Mouse (Mus musculus): ENCODE data around the gene Fam189b.

Gene Fam189b

DNA sequence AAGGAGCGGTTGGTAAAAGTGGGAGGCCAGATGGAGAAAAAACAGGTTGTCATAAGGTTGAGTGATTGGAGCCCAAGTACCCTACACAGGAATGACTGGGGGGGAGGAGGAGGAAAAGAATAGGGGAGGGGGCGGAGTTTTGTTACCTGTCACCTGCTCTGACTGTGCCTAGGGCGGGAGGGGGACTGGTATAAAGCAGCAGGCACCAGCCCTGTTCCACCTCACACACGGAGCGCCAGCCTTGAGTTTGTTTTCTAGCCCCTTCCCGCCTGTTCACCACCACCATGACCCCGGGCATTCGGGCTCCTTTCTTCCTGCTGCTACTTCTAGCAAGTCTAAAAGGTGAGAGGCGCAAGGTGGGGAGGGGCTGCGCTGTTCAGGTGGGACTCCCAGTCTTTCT, 45.9 kb downstream of the Fam189b start, which contains the start of gene Muc1:
Muc1 (plus strand) TSS at position 222 of the 400 bp plus-strand sequence.
- DNase-seq (ENCODE audit: low read depth, low spot score): no peak

DNA sequence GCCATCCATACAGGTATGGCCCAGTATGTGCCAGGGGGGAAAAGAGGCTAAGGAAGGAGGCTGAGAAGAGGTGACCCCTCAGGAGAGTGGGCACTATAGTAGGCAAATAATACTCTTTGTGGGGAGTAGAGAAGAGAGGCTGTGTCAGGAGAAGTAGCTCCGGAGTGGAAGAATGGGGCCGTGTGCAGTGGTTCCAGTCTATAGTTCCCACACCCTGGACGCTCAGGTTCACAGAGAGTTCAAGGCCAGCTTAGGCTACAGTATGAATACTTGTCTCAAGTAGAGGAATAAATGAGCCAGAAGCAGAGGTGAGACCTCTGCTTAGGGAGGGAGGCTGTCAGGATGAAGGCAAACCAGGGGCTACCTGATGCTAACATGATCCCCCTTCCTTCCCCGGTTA, 46.3 kb downstream of the Fam189b start:
- no peak for DNase-seq (ENCODE audit: low read depth, low spot score)

- no peak for DNase-seq (ENCODE audit: low read depth, low spot score)
These were observed 47.6 kb downstream of the Fam189b start for GRCm38 (mm10) chr3:89230561-89230960.

- DNase-seq (ENCODE audit: low read depth, low spot score): no peak
These were observed 48.4 kb downstream of the Fam189b start for GRCm38 (mm10) chr3:89231345-89231744.

GRCm38 (mm10) chr3:89231772-89232275, 48.9 kb downstream of the Fam189b start:
- no peak for DNase-seq (ENCODE audit: low read depth, low spot score)

DNA sequence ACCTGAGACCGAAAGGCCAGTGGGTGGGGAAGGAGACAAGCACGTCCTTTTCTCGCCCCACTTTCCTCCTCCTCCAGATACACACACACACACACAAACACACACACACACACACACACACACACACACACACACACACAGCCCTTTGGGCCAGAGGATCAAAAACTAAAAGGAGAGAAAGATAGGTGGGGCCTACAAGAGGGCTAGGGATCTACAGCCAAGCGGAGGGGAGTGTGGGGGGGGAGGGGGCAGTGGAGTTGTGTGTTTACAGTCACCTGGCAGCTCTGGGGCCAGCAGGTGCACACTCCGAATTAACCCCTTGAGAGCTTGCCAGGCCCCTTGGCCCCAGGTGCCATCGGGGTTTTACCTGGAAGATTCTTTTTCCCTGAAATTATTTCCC, 49.7 kb downstream of the Fam189b start:
- no peak for DNase-seq (ENCODE audit: low read depth, low spot score)

DNA sequence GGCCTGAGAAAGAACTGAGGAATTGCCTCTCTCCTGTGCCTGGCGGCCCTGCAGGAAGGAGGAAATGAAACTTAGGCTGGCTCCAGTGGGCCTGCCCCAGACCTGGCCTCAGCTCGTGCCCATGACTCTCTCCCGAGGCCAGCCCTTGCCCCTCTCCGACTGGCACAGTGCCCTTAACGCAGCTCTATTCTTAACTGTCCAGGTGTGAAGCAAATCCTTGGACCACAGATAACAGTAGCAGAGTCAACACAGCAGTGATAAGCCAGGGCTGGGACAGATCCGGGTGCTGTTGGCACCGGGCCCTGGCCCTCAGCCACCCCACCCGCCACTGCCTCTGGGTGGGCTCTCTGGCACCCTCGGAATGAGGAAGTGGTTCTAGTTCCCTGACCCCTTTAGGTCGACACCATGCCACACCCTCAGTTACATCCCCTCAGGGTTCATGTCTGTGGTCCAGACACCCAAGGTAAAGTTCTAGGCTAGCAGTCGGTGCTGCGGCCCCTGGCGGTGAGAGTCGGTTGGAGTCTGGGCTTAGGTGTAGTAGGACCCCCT, 50.7 kb downstream of the Fam189b start:
- DNase-seq (ENCODE audit: low read depth, low spot score): no peak

DNA sequence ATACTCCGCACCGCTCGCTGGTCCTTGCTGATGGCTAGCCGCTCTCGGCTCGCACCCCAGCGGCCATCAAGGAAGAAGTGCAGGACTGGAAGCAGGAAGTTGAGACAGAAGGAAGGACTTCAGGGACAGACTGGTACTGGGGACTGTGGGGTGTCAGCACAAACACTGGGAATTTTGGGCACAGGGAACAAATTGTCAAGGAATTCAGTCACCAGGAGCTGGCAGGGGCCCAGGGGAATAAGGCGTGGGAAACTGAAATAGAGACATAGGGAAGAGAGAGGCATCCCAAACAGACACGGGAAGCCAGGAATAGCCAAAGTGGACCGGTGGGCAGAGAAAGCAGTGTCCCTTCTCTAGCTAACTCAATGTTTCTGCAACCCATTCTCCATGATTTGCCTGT, 53.6 kb downstream of the Fam189b start:
- DNase-seq (ENCODE audit: low read depth, low spot score): no peak

- no peak for DNase-seq (ENCODE audit: low read depth, low spot score)
These were observed 54.7 kb downstream of the Fam189b start for GRCm38 (mm10) chr3:89237682-89238081.

DNA sequence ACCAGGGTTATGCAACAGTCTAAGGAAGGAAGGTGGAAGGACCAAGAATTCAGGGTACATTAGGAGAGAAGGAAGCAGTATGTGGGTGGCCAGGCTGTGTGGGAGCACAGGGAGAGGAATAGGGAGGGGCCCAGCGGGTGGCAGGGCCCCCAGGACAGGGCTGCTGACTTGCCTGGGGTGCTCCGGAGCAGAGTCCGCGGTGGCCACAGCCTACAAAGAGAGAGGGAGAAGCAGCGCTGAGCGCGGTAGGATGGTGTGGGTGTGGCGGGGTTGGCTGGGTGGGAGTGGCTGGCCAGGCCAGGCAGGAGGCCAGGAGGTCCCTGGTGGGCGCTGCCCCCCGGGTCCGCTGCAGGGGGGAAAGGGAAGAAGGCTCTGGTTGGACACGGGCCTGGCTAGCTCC, 55.6 kb downstream of the Fam189b start:
- DNase-seq (ENCODE audit: low read depth, low spot score): no peak

Data from retina, adult 2 months (tissue).